Mouse (Mus musculus) c-Kit-positive CD71-positive TER-119-positive erythroid progenitor cells, embryonic 14.5 days (primary cell): ENCODE data around the gene Lyrm7.

ENCODE experiments used
- DNase-seq: peaks from one replicate; pipeline ENCODE4 v3.0.0-alpha.2; 2013; ENCODE audit warnings: low spot score

Lyrm7 gene

GRCm38 (mm10) chr11:54845470-54846442, 15.0 kb downstream of the Lyrm7 start:
- DNase-seq, result no peak

GRCm38 (mm10) chr11:54844959-54845358, 15.8 kb downstream of the Lyrm7 start:
- DNase-seq, result no peak

GRCm38 (mm10) chr11:54844424-54844823, 16.3 kb downstream of the Lyrm7 start:
- no peak for DNase-seq

GRCm38 (mm10) chr11:54840891-54841290, 19.8 kb downstream of the Lyrm7 start:
- no peak for DNase-seq

- no peak for DNase-seq
Observed at GRCm38 (mm10) chr11:54839696-54840095, 21.0 kb downstream of the Lyrm7 start.

GRCm38 (mm10) chr11:54836106-54836505, 24.6 kb downstream of the Lyrm7 start:
- no peak for DNase-seq

GRCm38 (mm10) chr11:54834596-54834995, 26.1 kb downstream of the Lyrm7 start:
- peak; percentile 51 for DNase-seq

GRCm38 (mm10) chr11:54833833-54834232, 26.9 kb downstream of the Lyrm7 start:
- no peak for DNase-seq

GRCm38 (mm10) chr11:54826819-54827218, 33.9 kb downstream of the Lyrm7 start:
- no peak for DNase-seq

- no peak for DNase-seq
Observed at GRCm38 (mm10) chr11:54825774-54826173, 34.9 kb downstream of the Lyrm7 start.

GRCm38 (mm10) chr11:54823467-54823866, 37.2 kb downstream of the Lyrm7 start:
- DNase-seq, result no peak

GRCm38 (mm10) chr11:54819489-54819888, 41.2 kb downstream of the Lyrm7 start:
- DNase-seq, result no peak

GRCm38 (mm10) chr11:54817449-54817848, 43.3 kb downstream of the Lyrm7 start:
- no peak for DNase-seq

- DNase-seq, result no peak
Observed at GRCm38 (mm10) chr11:54815659-54816058, 45.1 kb downstream of the Lyrm7 start.

- DNase-seq, result no peak
Observed at GRCm38 (mm10) chr11:54812812-54813516, 47.8 kb downstream of the Lyrm7 start.

- no peak for DNase-seq
Observed at GRCm38 (mm10) chr11:54812314-54812713, 48.4 kb downstream of the Lyrm7 start.

- no peak for DNase-seq
Observed at GRCm38 (mm10) chr11:54811054-54811453, 49.7 kb downstream of the Lyrm7 start.

GRCm38 (mm10) chr11:54809582-54809981, 51.1 kb downstream of the Lyrm7 start:
- DNase-seq, result no peak

GRCm38 (mm10) chr11:54808177-54808576, 52.5 kb downstream of the Lyrm7 start:
- DNase-seq, result no peak

- DNase-seq, result no peak
Observed at GRCm38 (mm10) chr11:54807669-54808068, 53.0 kb downstream of the Lyrm7 start.

GRCm38 (mm10) chr11:54806891-54807290, 53.8 kb downstream of the Lyrm7 start:
- DNase-seq, result no peak

- DNase-seq, result no peak
Observed at GRCm38 (mm10) chr11:54805196-54805595, 55.5 kb downstream of the Lyrm7 start.

- no peak for DNase-seq
Observed at GRCm38 (mm10) chr11:54802621-54803020, 58.1 kb downstream of the Lyrm7 start.
